Mouse (Mus musculus) midbrain, embryonic 12.5 days (tissue): ENCODE data around the gene Lmbr1l. TPM values are rescaled to one million over a fixed set of nuclear protein-coding genes. Genes with fewer than 3 reads are reported as not detected.

Experiments
- ATAC-seq: fragments of 200-750 bp; cut with Nextera tagmentation; 2 replicates; pipeline ENCODE4 v1.8.0; 2017; ENCODE audit warnings: low read depth, moderate TSS enrichment, moderate library complexity; ENCODE audit not compliant: low FRiP score
- H3K27ac ChIP-seq: fragments of 300-500 bp; sonication (generic); replicated peaks from 2 replicates; pipeline ENCODE4 v1.5.1; 2016; ENCODE audit warnings: mild to moderate bottlenecking
- H3K27me3 ChIP-seq: fragments of 300-500 bp; sonication (generic); 2 replicates; pipeline ENCODE4 v1.6.1; 2016; ENCODE audit warnings: mild to moderate bottlenecking
- H3K36me3 ChIP-seq: fragments of 300-500 bp; sonication (generic); 2 replicates; pipeline ENCODE4 v1.6.1; 2016
- H3K4me1 ChIP-seq: fragments of 300-500 bp; sonication (generic); 2 replicates; pipeline ENCODE4 v1.6.1; 2016
- H3K4me2 ChIP-seq: fragments of 300-500 bp; sonication (generic); replicated peaks from 2 replicates; pipeline ENCODE4 v1.6.1; 2016; ENCODE audit warnings: mild to moderate bottlenecking, moderate library complexity
- H3K4me3 ChIP-seq: fragments of 300-500 bp; sonication (generic); 2 replicates; pipeline ENCODE4 v1.5.1; 2016; ENCODE audit warnings: mild to moderate bottlenecking
- H3K9ac ChIP-seq: fragments of 300-500 bp; sonication (generic); replicated peaks from 2 replicates; pipeline ENCODE4 v1.6.1; 2016; ENCODE audit warnings: mild to moderate bottlenecking, moderate library complexity
- H3K9me3 ChIP-seq: fragments of 300-500 bp; sonication (generic); 2 replicates; pipeline ENCODE4 v1.6.1; 2016; ENCODE audit warnings: mild to moderate bottlenecking
- whole genome bisulfite sequencing: fragments of 180-500 bp; shearing (Covaris S2); methylation state at CpG from one replicate; pipeline ENCODE4 v1.1.7; 2016; 5-methylcytosine and 5-hydroxymethylcytosine counted together
- polyA plus RNA-seq: library from polyadenylated mRNA; unstranded; fragments of >200 nt; fragmentation: Nextera tagmentation; extraction: Ambion mirVana; gene quantifications from 2 replicates; pipeline ENCODE4 v1.2.1, GENCODE M21; 2016

The Lmbr1l gene
- polyA plus RNA-seq, 1 experiment from 2014 or later: 37.1 TPM

DNA sequence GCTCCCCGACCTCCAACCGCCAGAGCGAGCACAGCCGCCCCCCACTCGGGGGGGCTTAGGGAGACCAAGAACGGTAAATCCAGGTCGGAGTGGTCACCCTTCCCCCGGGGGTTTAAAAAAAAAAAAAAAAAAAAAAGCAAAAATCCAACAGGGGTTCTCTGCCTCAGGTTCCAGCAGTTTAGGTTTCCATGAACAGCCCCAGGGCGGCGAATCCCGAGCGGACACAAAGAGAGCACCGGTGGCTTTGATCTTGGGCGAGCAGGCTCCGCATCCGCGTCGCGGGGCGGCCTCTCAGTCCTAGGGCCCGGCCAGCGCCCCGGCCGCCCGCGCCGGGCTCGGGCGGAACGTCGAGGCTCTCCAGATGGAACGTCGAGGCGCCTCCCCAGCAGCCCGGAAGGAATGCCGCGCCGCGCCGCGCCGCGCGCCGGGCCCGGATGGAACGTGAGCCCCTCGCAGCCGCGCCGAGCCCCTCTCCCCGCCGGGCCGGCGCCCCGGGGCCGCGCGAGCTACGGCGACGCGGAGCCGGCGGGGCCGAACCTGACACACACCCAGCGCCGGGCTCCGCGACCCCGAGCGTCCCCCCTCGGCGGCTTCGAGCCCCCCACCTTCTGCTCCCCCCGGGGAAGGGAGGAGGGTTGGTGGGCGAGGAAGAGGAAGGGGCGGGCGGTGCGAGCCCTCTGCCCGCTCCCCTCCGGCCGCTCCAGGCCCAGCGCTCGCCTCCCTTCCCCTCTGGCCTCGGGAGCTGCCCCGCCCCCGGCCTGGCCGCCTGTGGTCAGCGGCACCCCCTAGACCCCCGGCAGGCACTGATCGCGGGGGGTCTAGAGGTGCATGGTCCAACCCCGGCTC, 46.7 kb downstream of the Lmbr1l start, which contains the start of gene Kmt2d:
Kmt2d (minus strand) TSS at position 135 of the 846 bp plus-strand sequence.
- peak within 1 kb of the TSS; percentile 99 for H3K4me2 ChIP-seq
- under 1% methylated on average over 65 of the region's 94 CpGs for WGBS
- H3K36me3 ChIP-seq: peaks cover 5% of the 10 kb centered on the region
- H3K4me1 ChIP-seq: peaks cover 41% of the 10 kb centered on the region
- peak within 1 kb of the TSS; percentile 99 for H3K9ac ChIP-seq
- no peaks in the 10 kb centered on the region for H3K27me3 ChIP-seq
- peak; percentile 28 for ATAC-seq
- no peaks in the 10 kb centered on the region for H3K9me3 ChIP-seq
- H3K27ac ChIP-seq: peak within 1 kb of the TSS; percentile 96
- H3K4me3 ChIP-seq: peak within 1 kb of the TSS; percentile 99

DNA sequence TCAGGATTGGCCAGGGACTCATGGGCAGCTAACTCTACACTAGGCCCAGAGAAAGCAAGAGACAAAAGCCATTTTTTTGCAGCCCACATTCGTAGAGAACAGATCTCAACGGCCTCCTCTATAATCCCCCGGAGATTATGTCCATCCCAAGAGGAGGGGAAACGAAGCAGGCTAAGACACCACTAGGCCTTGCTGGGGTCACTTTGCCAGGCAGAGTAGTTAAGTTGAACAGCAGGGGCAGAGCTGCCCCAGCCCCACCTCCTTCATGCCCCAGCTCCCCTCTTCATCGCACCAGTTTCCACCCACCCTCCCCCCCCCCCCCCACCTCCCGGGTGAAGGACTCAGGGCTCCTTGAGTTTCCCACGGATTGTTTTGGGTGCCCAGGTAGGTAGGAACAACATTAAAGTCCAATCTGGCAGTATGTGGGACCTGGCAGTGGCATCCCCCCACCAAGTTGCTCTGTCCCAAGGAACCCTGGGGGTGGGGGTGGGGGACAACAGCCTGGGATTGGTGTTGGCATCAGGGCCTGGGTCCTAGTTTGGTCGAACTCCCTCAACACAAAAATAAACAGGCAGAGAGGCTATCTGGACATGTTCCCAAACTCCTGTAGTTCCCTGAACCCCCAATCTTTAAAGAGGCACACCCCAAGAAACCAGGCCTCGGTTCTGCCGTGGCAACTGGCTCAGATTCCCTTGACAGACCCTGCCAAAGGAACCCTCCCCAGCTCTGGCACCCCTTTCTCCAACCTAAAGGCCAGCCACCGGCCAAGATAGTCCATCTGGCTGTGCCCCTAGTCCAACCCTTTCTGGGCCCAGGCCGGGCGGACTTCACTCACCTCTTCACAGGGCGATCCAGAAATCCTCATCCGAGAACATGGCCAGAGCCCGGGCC, 47.6 kb downstream of the Lmbr1l start:
- under 1% methylated on average over 15 of the region's 16 CpGs for WGBS
- Histone ChIP-seq H3K9ac (peak overlapping the region; percentile 99), H3K4me1 (peaks cover 41% of the 10 kb centered on the region)

DNA sequence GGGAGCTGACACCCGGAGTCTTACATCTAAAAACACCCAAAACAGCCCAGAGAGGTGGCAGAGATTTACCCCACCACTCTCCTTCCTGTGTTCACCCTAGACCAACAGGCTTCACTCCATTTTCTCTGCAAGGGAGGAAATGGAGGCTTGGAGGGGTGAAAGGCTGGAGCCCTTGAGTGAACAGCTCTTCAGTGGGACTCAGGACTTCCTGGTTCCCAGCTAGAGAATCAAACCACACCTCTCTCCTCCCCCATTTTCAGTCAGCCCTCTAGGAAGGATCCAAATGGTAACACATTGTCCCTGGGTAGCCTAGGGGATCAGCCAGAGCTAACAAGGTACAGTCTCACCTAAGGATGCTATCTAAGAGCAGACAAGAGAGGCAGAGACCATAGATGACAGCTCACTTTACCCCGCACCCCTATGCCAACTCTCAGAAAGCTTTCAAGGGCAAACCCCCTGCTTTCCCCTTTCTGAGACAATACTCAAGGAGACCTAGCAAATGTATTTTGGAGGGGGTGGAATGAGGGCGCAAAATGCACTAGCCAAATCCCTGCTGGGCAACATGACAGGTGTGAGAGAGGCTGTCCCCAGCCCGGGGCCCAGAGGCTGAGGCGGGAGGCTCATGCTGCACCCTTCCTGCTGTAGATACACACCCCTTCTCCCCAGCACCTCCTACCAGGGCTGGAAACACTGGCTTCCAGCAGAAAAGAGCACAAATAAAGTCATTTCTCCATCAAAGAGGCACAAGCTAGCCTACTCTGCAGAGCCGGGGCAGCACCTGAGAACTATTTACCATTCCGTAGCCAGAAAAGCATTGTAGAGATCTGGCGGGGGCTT, 48.5 kb downstream of the Lmbr1l start:
- H3K9ac ChIP-seq: peak overlapping the region; percentile 99
- H3K4me2 ChIP-seq: peak overlapping the region; percentile 99
- peaks cover 41% of the 10 kb centered on the region for H3K4me1 ChIP-seq
- H3K36me3 ChIP-seq: peaks cover 22% of the 10 kb centered on the region
- H3K27me3 ChIP-seq: no peaks in the 10 kb centered on the region
- peak overlapping the region; percentile 99 for H3K4me3 ChIP-seq
- ATAC-seq: no peak
- WGBS: 14% methylated on average over 8 of the region's 8 CpGs
- no peaks in the 10 kb centered on the region for H3K9me3 ChIP-seq
- no peak overlapping the region for H3K27ac ChIP-seq

More for the DNA sequence above, 47.6 kb downstream of the Lmbr1l start:
- Histone ChIP-seq H3K9me3 (no peaks in the 10 kb centered on the region), H3K4me3 (peak overlapping the region; percentile 99), H3K27me3 (no peaks in the 10 kb centered on the region), H3K4me2 (peak overlapping the region; percentile 99), H3K27ac (peak overlapping the region; percentile 96; the same call in 1 of the 2 replicates), H3K36me3 (peaks cover 13% of the 10 kb centered on the region)
- no peak; the same call in 1 of the 2 replicates for ATAC-seq

DNA sequence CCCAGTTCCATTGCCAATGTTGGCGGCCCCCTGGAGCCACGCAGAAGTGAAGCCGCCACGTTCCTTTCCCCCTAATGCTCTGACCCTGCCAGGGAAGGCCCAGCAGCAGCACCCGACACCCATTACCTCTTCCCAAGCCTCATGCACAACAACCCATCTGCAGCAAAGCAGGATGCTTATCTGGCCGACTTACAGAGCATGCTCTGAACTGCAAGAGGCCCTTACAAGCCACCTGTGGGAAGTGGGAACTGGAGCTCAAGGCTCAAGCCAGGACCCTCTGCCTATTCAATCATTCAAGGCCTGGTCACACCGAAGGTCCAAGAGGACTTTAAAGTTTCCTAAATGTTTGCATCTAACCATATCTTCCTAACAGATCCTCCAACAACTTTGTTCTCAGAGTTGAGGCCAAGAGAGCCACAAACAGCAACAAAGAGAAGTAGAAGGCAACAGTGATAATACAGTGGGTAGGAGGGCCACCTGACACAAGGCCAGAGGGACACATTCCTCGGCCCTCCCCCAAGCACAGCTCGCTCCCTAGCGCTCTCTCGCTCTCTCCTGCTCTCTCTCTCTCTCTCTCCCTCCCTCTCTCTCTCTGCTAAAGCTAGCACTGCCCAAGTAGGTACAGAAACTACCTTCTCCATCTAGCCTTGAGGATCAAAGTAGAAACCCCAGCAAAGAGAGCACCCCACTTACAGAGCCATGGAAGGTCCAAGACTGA, 49.5 kb downstream of the Lmbr1l start:
- Histone ChIP-seq H3K27ac (no peak overlapping the region), H3K9ac (peak overlapping the region; percentile 99), H3K4me1 (peaks cover 41% of the 10 kb centered on the region), H3K27me3 (no peaks in the 10 kb centered on the region), H3K36me3 (peaks cover 33% of the 10 kb centered on the region), H3K4me3 (peak overlapping the region; percentile 99), H3K9me3 (no peaks in the 10 kb centered on the region), H3K4me2 (peak overlapping the region; percentile 99)
- ATAC-seq: no peak
- WGBS: 39% methylated on average over 11 of the region's 11 CpGs

DNA sequence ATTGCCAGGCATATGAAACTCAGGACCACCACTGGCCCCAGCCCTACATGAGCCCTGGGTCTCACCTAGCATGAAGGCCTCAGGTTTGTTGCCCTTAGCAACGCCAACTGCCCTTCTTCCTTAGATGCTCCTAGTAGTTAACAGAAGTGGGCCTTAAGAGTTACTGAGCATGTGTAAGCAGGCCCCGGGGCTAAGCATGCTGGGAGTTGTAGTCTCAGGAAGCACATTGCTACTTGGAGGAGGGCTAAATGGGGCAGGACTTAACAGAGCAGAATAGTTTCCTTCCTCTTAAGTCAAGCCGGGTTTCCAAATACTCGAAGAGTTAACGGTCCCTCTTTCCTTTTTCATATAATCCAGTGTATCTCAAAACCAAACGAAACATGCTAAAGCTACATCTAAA, 50.7 kb downstream of the Lmbr1l start:
- peaks cover 44% of the 10 kb centered on the region for H3K36me3 ChIP-seq
- H3K27me3 ChIP-seq: no peaks in the 10 kb centered on the region
- 76% methylated on average over 6 of the region's 6 CpGs for WGBS
- peaks cover 35% of the 10 kb centered on the region for H3K4me1 ChIP-seq
- H3K27ac ChIP-seq: no peak overlapping the region
- peak overlapping the region; percentile 99 for H3K4me2 ChIP-seq
- no peaks in the 10 kb centered on the region for H3K9me3 ChIP-seq
- 0 out of 2 replicates have a peak overlapping the region, but pooled peaks have one; percentile 7 for H3K9ac ChIP-seq
- H3K4me3 ChIP-seq: no peak overlapping the region
- no peak for ATAC-seq

DNA sequence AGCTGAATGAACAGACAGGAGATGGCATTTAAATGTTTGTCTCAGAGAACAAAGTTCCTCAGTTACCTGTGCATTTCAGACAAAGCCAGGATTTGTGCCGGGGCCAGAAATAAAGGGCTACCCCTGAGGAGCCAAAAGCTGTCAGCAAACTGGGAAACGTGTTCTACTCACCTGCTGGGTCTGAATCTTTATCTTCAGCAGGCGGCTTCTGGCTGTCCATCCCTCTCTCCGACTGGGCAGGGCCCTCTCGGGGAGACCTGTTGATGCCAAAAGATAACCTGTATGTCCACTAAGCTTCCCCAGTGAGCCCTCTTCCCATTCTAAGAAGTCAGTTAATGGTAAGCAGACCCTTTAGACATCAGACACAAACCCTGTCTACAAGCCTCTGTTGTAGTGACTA, 51.5 kb downstream of the Lmbr1l start:
- peaks cover 35% of the 10 kb centered on the region for H3K4me1 ChIP-seq
- H3K27ac ChIP-seq: no peak overlapping the region
- no peak overlapping the region; the same call in 1 of the 2 replicates for H3K9ac ChIP-seq
- H3K4me3 ChIP-seq: no peak overlapping the region
- no peaks in the 10 kb centered on the region for H3K27me3 ChIP-seq
- H3K9me3 ChIP-seq: no peaks in the 10 kb centered on the region
- 89% methylated on average over 5 of the region's 5 CpGs for WGBS
- ATAC-seq: no peak
- H3K4me2 ChIP-seq: no peak overlapping the region; the same call in 1 of the 2 replicates
- H3K36me3 ChIP-seq: peaks cover 53% of the 10 kb centered on the region

DNA sequence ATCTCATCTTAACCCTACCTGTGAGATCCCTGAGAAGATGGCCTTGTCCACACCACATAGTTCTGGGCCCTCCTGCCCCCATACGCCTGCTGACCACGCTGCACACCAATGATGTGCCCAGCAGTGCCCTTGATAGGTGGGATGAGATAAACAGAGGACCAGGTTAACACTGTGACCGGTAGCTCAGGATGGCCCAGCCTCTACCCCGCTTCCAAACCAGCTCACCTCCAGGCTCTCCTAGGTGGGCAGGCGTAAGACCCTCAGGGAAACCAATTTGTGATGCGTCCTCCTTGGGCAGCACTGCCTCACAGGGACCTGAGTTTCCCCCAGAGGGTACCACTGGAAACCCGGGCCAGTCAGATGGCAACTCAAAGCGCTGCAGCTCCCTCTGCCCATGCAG, 52.3 kb downstream of the Lmbr1l start:
- no peak overlapping the region for H3K9ac ChIP-seq
- 94% methylated on average over 8 of the region's 8 CpGs for WGBS
- H3K36me3 ChIP-seq: peaks cover 60% of the 10 kb centered on the region
- no peak for ATAC-seq
- no peaks in the 10 kb centered on the region for H3K27me3 ChIP-seq
- H3K4me1 ChIP-seq: peaks cover 35% of the 10 kb centered on the region
- no peak overlapping the region for H3K27ac ChIP-seq
- no peak overlapping the region for H3K4me2 ChIP-seq
- no peaks in the 10 kb centered on the region for H3K9me3 ChIP-seq
- no peak overlapping the region for H3K4me3 ChIP-seq

DNA sequence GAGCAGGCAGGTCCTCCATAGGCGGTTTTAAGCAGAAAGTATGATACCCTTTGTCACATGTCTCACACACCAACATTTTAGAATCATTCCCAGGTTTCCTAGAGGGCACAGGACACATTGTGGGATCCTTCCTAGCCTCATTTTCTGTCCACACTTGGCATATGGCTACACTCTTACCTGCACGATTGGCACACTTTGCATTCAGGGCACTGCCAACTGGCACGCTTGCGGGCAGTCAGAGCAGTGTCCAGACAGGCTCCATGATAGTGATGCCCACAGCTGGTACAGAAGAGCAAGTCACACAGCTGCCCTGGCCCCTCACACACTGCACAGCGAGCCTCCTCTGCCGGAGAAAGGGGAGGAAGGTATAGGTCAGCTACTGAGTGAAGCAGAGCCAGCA, 53.1 kb downstream of the Lmbr1l start:
- H3K27ac ChIP-seq: no peak overlapping the region
- no peak overlapping the region for H3K9ac ChIP-seq
- no peaks in the 10 kb centered on the region for H3K9me3 ChIP-seq
- H3K36me3 ChIP-seq: peaks cover 68% of the 10 kb centered on the region
- no peak overlapping the region for H3K4me3 ChIP-seq
- 98% methylated on average over 6 of the region's 6 CpGs for WGBS
- ATAC-seq: no peak
- peaks cover 29% of the 10 kb centered on the region for H3K4me1 ChIP-seq
- no peaks in the 10 kb centered on the region for H3K27me3 ChIP-seq
- H3K4me2 ChIP-seq: no peak overlapping the region

DNA sequence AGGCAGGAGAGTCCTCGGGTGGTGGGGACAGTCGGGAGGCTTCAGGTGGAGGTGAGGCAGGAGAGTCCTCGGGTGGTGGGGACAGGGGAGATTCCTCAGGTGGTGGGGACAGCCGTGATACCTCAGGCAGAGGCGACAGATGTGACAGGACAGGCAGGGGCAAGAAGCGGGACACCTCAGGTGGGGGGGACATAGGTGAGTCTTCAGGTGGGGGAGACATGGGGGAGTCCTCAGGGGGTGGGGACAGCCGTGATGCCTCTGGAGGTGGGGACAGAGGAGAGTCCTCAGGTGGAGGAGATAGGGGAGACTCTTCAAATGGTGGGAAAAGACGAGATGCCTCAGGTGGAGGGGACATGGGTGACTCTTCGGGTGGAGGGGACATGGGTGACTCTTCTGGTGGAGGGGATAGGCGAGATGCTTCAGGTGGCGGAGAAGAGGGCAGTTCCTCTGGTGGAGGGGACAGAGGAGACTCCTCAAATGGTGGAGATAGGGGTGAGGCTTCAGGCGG, 54.5 kb downstream of the Lmbr1l start:
- no peak overlapping the region for H3K4me2 ChIP-seq
- H3K27me3 ChIP-seq: no peaks in the 10 kb centered on the region
- H3K9ac ChIP-seq: no peak overlapping the region
- ATAC-seq: no peak
- H3K36me3 ChIP-seq: peaks cover 81% of the 10 kb centered on the region
- H3K4me1 ChIP-seq: peaks cover 15% of the 10 kb centered on the region
- no peaks in the 10 kb centered on the region for H3K9me3 ChIP-seq
- no peak overlapping the region for H3K27ac ChIP-seq
- WGBS: 89% methylated on average over 12 of the region's 12 CpGs
- H3K4me3 ChIP-seq: no peak overlapping the region

DNA sequence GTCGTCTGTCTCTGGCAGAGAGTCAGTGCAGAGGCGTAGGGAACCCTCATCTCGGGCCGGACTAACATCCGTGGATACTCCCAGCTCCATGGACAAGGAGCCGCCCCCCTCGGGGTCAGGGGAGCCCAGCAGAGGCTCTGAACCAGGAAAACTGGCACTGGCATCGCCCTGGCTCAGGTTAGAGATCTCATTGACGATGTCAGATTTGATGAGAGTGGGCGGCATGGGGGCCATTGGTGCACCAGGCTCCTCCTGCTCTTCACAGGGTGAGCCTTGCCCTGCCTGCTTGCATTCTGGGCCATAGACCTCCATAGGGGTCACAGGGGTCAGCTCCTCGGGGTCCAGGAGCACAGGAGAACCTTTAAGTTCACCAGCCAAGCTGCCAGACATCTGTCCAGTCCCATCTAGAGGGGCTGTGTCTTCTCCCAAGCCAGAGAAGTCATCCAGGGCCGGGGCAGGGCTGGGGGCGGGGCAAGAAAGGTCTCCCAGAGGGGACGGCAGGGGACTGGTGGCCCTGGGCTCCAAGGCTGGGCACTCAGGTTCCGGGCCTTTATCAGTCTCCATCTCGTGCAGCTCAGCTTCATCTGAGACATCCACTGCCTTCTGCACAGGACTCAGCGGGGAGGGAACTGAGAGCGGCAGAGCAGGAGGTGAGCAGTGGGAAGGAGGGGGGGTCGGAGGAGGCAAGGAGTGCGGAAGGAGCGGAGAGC, 56.2 kb downstream of the Lmbr1l start:
- Histone ChIP-seq H3K4me1 (no peaks in the 10 kb centered on the region), H3K27ac (no peak overlapping the region), H3K4me2 (no peak overlapping the region), H3K36me3 (peaks cover 98% of the 10 kb centered on the region), H3K9ac (no peak overlapping the region), H3K9me3 (no peaks in the 10 kb centered on the region), H3K4me3 (no peak overlapping the region), H3K27me3 (no peaks in the 10 kb centered on the region)
- ATAC-seq: no peak
- WGBS: 90% methylated on average over 21 of the region's 21 CpGs
